Mouse (Mus musculus) spleen, postnatal 4 days (tissue): ENCODE results near the gene Armc3.

ENCODE experiments used
- DNase-seq, 2 experiments: peaks; one replicate each; pipeline ENCODE4 v3.0.0; 2022; ENCODE audit warnings: low spot score in 2 of 2

The Armc3 gene

DNA sequence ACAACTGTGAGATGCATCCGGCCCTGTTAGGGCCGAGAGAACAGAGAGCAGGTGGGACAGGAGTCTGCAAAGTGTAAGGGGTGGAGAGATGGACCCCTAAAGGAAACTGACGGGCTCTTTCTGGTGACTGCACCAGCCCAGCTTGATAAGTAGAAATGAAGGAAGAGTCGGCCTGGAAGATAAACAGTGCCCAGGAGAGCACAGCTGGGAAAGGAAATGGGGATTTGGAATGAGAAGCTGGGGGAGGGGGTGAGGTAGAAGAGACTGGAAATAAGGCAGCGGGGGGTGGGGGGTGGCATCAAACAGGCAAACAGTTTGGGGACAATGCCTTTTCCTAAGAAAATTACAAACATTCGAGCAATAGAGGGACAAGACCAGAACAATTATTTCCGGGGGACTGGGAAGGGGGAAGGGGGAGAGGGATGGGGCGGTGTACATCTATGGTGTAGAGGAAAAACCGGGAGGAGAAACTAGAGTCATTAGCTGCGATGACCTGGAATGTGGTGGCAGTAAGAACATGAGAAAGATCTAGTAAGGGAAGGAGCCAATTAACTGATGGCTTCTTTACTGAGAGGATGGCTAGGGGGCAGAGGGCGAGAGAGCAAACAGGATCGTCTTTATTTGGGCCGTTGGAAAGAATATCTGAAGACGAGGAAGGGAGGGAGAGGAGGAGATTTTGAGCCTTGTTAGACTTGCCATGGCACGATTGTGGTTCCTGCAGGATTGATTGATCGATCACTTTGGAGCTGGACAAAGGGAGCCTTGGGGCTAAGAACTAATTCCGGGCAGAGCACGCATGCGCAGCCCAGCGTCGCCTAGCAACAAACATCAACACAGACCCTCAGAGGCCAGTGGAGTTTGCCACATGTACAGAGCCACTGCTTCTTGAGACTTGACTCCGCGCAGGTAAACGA is at the start of gene Armc3:
TSS of gene Armc3 (plus strand) at position 851 of the 914 bp plus-strand sequence.
- peak; percentile 17 to 66 for DNase-seq

DNA sequence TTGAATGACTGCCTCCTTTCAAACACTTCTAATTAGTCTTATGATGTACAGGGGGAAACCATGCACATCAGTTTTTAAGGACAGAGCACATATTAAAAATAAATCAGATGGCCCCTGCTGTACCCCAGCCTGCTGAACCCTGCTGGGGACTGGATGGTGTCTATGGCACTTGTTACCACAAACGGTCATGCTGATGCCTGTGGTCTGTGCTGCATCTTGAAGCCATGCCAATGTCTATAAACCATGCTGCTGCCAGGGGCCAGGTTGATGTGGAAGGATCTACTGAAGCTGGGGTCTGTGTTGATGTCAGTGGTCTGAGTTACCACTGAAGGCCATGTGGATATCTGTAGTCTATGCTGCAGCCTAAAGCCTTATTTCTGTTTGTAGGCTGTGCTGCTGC is 46.4 kb upstream of the Armc3 start:
- no peak for DNase-seq

DNA sequence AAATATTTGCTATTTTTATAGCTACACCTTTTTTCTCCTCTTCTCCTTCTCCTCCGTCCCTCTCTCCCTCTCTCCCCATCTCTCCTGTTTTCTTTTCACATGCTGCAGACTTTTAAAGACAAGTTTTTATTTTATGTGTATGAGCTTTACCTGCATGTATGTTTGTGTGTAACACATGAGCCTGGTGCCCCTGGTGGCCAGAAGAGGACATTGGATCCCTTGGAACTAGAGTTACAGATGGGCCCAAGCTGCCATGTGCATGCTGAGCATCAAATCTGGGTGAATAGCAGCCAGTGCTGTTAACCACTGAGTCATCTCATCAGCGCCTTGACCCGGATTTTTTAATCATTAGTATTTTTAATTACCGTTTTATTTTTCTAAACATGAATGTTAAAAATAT is 42.9 kb upstream of the Armc3 start:
- DNase-seq, result peak in 1 of 2 experiments; percentile 16

DNA sequence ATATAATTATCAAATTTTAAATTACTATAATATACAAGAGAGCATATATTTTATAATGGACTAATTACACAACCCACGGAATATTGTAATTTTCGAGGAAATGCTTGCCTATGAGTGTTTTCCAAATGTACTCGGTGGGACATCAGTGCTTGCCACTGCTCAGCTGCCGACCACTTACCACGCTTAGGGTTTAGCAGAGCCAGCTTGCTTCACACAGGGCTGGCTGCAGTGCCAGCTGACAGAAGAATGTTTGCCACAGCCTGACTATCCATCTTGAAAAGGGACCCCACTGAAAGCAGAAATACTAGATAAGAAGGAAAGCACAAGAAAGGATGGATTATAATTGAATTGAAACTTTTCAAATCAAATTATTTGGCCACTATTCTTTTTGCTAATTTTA is 39.6 kb upstream of the Armc3 start:
- no peak for DNase-seq

DNA sequence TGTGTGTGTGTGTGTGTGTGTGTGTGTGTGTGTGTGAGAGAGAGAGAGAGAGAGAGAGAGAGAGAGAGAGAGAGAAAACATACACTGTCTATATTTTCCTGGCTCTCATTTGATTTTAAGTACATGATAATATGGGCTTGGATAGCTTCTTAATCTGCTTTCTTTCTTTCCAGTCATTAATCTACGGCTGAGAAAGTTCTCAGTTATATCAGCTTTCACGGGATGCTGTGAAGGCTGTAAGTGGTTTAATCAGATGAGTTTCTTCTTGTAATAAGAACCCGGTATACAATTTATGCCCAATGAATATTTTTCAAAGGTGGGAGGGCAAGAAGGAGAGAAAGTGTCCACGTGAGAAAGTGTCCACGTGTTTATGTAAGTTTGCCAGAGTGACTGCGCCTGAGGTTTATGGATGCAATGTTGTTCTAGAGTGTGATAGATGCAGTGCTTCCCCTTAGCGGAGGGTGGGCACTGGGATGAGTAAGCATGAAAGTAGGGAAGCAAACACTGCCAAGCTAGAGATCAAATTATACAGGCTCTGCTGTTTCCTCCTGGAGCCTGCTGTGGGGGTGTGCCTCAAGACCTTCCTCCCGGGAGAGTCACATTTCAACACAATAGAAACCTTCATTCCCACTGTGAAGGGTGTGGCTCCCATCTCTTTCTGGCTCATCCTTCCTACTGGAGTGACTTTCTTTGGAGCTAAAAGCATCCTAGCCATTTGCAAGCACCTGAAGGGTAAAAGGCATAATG is 38.6 kb upstream of the Armc3 start:
- no peak for DNase-seq

DNA sequence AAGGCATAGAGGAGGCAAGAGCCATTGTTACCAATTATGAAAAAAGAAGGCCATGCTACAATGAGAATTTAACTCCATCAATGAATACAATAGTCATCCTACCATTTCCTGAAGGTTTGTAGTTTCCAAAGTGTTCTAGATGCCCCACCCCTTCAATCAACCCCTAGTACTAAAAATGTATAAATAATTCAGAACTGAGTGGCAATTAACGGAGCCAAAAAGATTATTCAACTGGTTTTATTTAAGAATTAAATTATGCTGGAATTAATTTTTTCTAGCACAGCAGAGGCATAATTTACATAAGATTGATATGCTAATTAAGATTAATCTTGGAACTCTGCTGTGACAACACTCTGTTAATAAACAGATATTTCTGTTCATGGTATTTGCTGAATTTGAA is 34.9 kb upstream of the Armc3 start:
- DNase-seq, result no peak

DNA sequence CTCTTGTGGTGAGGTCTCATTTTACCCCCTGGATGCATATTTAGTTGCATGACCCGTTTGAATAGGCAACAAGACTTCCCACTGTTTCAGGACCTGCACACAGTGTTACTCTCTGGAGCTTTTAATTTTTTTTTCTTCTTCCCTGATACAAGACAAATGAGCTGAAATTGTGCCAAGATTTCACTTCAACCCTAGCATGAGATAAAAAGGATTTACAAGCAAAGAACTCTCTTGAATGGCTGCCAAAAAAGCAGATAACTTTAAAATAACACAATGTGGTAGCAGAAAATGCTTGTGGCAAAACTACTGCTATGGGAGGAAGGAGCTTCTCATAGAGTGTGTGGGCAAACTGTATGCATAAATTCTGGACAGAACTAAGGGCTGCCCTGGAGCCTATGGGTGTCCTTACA is 22.3 kb upstream of the Armc3 start:
- DNase-seq, result no peak

DNA sequence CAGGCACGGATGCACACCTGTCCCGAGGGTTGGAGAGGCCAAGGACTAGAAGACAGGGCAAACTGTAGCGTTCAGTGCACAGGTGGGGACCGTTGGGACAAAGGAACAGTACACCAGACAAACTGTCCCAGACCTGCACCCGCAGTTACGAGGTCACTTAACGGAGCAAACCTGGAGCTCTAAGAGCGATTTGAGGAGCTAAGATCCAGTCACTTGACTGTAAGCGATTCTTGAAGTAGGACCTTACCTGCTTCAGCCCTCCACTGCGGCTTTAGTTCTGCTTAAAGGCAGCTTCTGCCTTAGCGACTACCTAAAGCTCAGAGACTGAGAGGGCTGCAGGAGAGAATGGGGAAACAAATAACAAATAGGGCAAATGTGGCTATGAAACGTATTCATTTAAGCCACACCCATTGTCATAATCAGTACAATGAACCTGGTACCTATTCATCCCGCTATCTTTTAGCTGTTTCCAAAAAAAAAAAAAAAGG is 308 bp downstream of the Armc3 start:
- no peak for DNase-seq

DNA sequence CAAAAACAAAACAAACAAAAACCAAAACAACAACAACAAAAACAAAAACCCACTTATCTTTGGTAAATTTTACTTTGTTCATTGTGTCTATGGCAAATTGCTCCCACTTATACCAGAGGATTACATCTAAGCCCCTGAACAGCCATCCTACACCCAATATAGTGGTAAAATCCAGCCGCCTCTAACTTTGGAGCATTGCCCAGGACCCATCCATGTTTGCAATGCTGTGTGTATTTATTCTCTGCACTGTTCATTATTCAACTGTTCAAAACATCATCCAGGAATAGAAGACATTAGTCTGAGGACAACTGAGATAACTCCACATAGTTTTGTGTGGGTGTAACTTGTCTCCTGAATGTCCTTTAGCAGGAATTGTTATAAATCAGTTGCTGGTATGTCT is 1.0 kb downstream of the Armc3 start:
- DNase-seq, result no peak

DNA sequence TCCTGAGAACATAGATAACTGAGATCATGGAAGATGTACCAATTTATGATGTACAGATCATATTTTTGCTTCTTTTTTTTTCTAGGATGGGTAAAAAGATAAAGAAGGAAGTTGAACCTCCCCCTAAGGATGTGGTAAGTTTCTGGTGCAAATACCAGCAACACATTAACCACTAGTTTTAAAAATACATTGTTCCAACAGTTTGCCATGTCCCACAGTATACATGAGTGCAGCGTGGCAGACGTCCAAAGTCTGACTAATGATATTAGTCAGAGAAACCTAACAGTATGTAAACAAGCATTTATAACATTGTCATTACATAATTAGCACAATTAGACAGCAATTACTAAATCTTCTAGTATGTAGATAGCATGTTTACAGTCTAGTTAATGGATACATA is 2.6 kb downstream of the Armc3 start:
- DNase-seq, result no peak

DNA sequence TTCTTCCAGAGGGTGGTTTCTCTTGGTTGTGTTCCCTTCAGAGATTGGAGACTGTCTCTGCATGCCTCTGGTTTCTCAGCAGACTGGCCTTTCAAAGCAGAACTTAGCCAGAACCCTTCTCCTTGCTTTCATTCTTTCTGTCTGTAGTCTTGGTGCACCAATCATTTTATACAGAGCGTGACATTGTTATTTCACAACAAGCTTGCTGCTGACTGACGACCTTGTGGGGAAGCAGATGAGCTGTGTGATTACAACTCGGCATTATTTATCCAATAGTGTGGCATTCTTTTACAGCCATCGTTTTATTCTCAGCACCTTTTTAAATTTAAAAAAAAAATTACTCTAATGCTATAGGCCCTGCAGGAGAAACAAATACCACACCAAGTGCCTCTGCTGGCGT is 35.2 kb downstream of the Armc3 start:
- no peak for DNase-seq

DNA sequence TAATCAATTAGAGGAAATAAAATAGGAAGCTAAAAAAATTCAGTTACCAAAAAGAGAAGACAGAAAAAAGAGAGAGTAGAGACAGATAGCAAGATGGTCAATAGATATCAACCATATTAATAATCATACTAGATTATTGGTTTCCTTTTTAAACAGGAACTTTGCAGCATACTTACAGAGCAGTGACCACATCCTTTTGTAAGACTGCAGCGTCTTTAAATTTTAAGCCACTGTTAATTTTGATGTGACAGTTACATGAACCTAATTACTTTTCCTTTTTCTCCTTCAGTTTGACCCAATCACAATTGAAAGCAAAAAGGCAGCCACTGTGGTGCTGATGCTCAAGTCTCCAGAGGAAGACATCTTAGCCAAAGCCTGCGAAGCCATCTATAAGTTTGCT is 36.1 kb downstream of the Armc3 start:
- no peak for DNase-seq

DNA sequence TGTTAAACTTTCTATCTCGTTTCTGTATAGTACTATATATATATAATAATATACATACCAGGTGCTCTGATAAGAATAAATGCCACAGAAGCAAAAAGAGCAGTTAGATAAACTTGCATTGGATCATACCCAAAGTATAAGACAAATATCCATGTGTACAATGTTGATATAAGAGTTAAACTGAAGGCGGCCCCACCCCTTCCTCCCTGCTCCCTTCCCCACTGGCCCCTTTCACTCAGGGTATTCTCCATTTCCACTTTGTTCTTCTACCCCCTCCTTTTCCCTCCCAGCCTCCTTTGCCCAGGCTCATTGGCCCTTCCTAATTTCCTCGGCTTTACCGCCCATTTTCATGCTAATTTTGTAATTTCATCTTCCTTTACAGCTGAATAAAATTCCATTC is 36.5 kb downstream of the Armc3 start:
- DNase-seq, result no peak

DNA sequence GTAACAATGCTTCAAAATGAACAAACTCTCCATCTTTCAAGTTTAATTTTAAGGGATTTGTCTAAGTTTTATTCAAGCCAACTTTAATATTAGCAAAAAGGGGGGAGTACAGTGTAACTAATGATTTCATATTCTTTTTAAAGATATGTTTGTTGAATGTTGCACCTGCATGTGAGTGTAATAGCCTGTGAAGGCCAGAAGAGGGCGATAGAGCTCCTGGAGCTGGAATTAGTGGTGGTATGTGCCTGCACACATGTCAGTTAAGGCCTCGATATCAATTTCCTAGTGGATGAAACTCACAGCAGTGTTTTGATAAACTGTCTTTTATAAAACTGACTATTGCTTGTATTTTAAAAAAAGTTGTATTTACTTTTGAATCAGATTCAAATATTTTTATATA is 39.7 kb downstream of the Armc3 start:
- DNase-seq, result no peak

DNA sequence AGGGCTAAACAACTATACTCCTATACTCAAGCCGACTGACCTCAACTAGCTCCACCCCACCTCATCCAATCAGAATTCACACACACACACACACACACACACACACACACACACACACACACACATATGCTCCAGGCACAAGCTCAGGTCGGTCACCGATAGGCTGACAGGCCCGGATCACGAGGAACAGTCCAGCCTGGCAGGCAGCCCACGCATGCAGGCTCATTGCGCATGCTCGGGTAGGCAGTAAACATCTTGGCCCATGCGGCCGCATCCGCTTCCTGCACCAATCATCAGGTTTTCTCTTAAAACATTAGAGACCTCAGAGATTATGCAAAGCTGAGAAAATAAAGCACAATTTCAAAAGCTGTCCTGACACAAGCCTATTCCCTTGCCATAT is 50.5 kb downstream of the Armc3 start:
- no peak for DNase-seq

DNA sequence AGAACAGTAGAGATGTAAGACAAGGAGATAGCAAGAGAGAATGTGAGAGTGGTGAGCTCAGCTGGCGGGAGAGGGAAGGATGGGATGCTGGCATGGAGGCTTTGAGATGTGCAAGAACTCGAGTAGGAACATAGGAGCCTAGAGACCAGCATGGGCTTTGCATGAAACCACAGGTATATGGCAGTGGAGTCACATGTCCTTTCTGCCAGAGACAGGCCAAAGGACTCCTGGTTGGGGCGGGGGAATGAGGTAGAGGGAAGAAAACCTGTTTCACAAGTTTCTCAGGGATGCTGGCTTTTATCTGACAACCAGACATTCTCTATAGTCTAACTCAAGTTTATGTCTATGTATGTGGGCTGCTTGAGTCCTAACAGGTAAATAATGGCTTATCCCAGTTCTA is 55.9 kb downstream of the Armc3 start:
- no peak for DNase-seq

DNA sequence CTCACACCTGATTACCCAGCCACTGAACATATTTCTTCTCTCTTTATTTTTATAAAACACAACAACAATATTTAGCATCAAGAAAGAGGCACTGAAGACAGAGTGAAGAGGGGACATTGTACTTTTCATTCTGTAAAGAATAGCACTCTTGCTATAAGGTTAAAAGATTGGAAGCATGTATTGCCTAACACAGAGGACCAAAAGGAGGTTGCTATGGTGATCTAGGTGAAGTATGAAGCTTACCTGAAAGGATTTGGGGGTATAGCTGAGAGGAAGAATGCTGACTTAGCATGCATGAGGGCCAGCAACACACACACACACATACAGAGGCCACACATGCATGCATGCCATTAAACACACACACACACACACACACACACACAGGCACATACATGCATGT is 58.2 kb downstream of the Armc3 start:
- DNase-seq, result no peak

DNA sequence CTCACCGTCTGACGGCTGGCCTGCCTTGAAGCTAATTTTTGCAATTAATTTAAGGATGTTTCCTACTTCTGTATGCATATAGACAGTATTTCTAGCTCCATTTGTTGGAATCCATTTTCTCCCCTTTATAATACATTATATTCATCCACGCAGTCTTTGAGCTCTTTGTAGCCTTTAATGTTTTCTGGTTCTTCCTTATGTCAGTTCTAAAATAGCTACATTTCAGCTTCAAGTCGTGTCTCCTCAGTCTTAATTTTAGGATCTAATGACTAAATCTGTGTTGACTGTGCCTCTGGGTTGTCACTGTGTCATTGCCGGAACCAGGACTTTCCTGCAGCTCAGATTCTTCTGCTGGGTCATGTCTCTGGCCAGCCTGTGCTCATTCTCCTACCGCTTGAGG is 61.3 kb downstream of the Armc3 start:
- DNase-seq, result no peak

DNA sequence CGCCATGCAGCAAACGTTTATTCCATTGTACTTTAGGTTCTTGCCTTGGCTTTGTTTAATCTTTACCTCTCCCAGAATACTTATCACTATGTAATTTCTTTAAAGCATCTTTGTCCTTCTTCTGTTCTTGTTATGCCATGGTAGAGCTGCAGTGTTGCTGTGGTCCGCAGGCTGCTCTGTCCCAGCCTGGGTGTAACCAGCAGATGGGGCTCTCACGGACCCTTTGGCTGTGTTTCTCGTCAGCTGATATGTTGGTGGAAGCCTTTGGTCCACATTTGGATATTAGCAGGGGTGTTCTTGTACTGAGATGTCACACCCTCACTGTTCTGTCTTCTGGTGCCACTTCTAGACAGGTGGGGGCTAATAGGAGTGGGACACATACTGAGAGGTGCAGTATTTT is 64.3 kb downstream of the Armc3 start:
- no peak for DNase-seq

DNA sequence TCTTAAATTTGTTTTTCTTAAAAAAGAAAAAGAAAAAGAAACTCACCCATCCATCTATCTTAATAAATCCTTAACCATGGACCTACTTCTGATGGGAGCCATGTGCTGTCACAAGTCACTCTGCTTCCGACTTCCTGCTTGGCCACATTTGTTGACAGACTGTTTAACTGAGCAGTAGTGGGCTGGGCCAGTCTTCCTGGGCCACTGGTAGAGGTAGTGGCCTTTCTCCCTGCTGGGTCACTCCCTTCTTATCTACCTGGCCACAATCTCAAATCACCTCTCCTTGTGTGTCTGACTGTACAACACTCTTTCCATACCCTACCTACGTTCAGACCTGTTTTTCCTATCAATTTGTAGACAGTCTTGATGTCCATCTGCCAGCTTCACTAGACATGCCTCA is 66.7 kb downstream of the Armc3 start:
- no peak for DNase-seq

DNA sequence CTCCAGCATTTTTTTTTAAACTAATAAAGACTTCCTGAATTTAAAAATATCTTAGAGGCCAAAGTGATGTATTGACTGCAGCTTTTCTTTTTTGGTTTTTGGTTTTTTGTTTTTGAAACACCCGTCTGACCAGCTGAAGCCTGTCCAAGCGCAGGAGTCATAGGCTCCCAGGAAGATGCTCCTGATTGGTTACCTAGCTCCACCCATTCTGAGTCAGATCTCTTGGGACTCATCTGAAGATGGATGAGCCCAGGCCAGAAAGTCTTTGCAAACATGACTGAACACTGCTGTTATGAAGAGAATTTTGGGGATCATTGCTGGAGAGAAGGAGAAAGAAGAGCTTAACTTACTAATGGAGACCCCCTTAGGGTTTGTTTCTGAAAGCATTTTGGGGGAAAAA is 68.3 kb downstream of the Armc3 start:
- DNase-seq, result no peak

DNA sequence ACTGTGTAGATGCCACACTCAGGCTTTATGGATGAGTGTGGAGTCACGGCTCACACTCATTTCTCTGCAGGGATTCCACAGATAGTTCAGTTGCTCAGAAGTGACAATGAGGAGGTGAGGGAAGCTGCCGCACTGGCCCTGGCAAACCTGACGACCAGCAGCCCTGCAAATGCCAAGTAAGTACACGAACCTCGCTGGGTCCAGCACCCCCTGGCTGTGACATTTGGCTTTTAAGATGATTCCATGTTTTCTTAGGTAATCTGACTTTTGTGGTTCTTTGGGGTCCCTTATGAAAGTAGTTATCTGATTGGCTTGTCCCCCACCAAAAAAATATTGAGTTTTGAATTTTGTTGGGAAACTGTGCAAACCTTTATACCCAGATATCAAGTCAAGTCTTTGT is 70.9 kb downstream of the Armc3 start:
- DNase-seq, result no peak

DNA sequence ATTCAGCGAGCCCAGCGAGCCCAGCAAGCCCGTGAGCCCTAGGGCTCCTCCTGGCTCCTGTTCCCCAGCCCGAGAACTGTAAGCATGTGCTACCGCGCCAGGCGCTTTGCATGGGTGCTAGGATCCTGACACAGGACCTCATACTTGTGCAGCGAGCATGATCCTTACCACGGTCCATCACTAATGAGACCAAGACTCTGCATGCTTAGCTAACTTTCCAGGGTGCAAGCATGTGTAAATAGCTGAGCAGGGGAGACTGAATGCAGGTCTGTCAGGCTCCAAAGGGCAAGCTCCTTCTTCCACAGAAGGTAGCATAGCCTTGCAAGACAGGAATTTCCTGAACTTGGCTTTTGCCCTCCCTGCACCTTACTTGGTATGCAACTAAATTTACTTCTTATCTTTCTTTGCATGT is 71.6 kb downstream of the Armc3 start:
- DNase-seq, result no peak
